Mouse (Mus musculus) ES-E14 (cell line): ENCODE measurements at regions not wholly inside any gene's neighbourhood (a gene's known extent, or its start where the extent isn't known, plus 50 kb on each side); places are given as distances from the start of the nearest gene placed in this dataset.

Source experiments
- DNase-seq: peaks from one replicate; pipeline ENCODE4 v3.0.0-alpha.2; 2013; ENCODE audit warnings: low read depth, low spot score
- H3K27ac ChIP-seq: 2 replicates; pipeline ENCODE4 v1.5.1; 2012; ENCODE audit warnings: low read depth, mild to moderate bottlenecking, low read length, moderate library complexity, mixed read lengths; ENCODE audit not compliant: poor library complexity, insufficient read depth, severe bottlenecking
- H3K36me3 ChIP-seq: 2 replicates; pipeline ENCODE4 v1.6.1; 2012; ENCODE audit warnings: mild to moderate bottlenecking, low read length, moderate library complexity, mixed read lengths; ENCODE audit not compliant: control insufficient read depth, poor library complexity, insufficient read depth, severe bottlenecking
- H3K4me1 ChIP-seq, 2 experiments: fragments of 150-350 bp in 1 of 2; sonication (generic) in 1 of 2; 2 replicates each; pipeline ENCODE4 v1.6.1; 2012; ENCODE audit warnings: low read length in 2 of 2, mild to moderate bottlenecking in 1 of 2, mixed read lengths in 1 of 2; ENCODE audit not compliant: control insufficient read depth in 2 of 2, insufficient read depth in 2 of 2, poor library complexity in 1 of 2
- H3K4me3 ChIP-seq, 2 experiments: fragments of 150-350 bp in 1 of 2; sonication (generic) in 1 of 2; 2 replicates each; pipeline ENCODE4 v1.5.1; 2012; ENCODE audit warnings: low read length in 2 of 2, low read depth in 1 of 2, mild to moderate bottlenecking in 1 of 2, mixed read lengths in 1 of 2; ENCODE audit not compliant: insufficient read depth in 1 of 2, poor library complexity in 1 of 2, severe bottlenecking in 1 of 2
- H3K9ac ChIP-seq: 2 replicates; pipeline ENCODE4 v1.6.1; 2012; ENCODE audit warnings: low read depth, mild to moderate bottlenecking, low read length, mixed read lengths; ENCODE audit not compliant: poor library complexity, insufficient read depth, severe bottlenecking
- H3K9me3 ChIP-seq: fragments of 150-350 bp; sonication (generic); 2 replicates; pipeline ENCODE4 v1.6.1; 2012; ENCODE audit warnings: low read depth, mild to moderate bottlenecking, low read length; ENCODE audit not compliant: control insufficient read depth, insufficient read depth
- CHD2 ChIP-seq: IDR thresholded peaks from 2 replicates; pipeline ENCODE4 v1.6.1; 2014; ENCODE audit warnings: mild to moderate bottlenecking, low read depth, low read length, inconsistent platforms
- HCFC1 ChIP-seq: IDR thresholded peaks from 2 replicates; pipeline ENCODE4 v1.6.1; 2012; ENCODE audit warnings: low read length, inconsistent platforms, borderline replicate concordance; ENCODE audit not compliant: insufficient read depth
- MAFK ChIP-seq: IDR thresholded peaks from 2 replicates; pipeline ENCODE4 v1.6.1; 2014; ENCODE audit warnings: mild to moderate bottlenecking, low read depth, low read length, inconsistent platforms; ENCODE audit not compliant: insufficient read depth
- ZC3H11A ChIP-seq: IDR thresholded peaks from 2 replicates; pipeline ENCODE4 v1.6.1; 2012; ENCODE audit warnings: low read depth, mild to moderate bottlenecking, inconsistent platforms, low read length, borderline replicate concordance
- ZNF384 ChIP-seq: IDR thresholded peaks from 2 replicates; pipeline ENCODE4 v1.6.1; 2012; ENCODE audit warnings: low read depth, low read length, inconsistent platforms
- in situ Hi-C, 2 experiments: fragments of 600-800 bp; cut with MboI; formaldehyde crosslinking; loops; one replicate each; pipeline ENCODE4 v1.15.1; 2025; ENCODE audit warnings: low sequenced_read_pairs in 2 of 2, inconsistent platforms in 1 of 2; ENCODE audit not compliant: unreplicated experiment in 2 of 2

DNA sequence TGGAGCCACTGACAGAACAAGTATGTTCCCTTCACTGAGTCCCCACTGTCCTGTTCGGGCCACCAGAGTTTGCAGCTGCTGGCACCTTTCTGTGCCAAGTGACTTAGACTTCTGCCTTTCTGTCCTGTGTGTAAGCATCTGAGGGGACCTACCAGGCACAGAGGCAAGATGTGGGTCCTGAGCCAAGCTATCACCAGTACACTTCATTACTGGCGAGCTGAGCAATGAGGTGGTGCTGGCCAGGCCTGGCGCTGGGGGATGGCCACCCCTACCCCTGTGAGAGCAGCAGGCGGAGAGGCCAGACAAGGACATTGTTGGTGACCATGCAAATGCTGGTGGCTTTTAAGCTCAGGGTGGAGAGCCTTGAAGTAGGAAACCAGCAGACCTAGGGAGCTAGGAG, 87.6 kb upstream of the Mrps6 start:
- Histone ChIP-seq H3K4me1 (no peaks in the 10 kb centered on the region), H3K36me3 (no peaks in the 10 kb centered on the region), H3K9ac (no peak overlapping the region), H3K9me3 (no peaks in the 10 kb centered on the region), H3K27ac (no peak overlapping the region), H3K4me3 (no peak overlapping the region)
- TF ChIP-seq ZC3H11A, result no peak
- no peak for TF ChIP-seq HCFC1
- TF ChIP-seq CHD2, result no peak
- DNase-seq, result no peak
- in situ Hi-C loops, result loop anchor here (25.0 kb wide), 1 partner anchor 317 kb away; the partner anchor contains the start of gene Kcne2 (in 2 of the 2)

GRCm38 (mm10) chr16:91973183-91973582, 84.9 kb upstream of the Mrps6 start:
- in situ Hi-C loops, result loop anchor here (25.0 kb wide), 1 partner anchor 314 kb away; the partner anchor contains the start of gene Kcne2 (in 2 of the 2)
- no peak for TF ChIP-seq CHD2
- no peak for TF ChIP-seq ZNF384
- TF ChIP-seq HCFC1, result no peak
- no peak for TF ChIP-seq ZC3H11A
- no peak for TF ChIP-seq MAFK
- no peaks in the 10 kb centered on the region for H3K9me3 ChIP-seq
- no peak overlapping the region for H3K4me3 ChIP-seq
- no peak overlapping the region for H3K27ac ChIP-seq
- H3K36me3 ChIP-seq, result no peaks in the 10 kb centered on the region
- H3K4me1 ChIP-seq, result no peaks in the 10 kb centered on the region
- DNase-seq, result no peak
- H3K9ac ChIP-seq, result no peak overlapping the region

DNA sequence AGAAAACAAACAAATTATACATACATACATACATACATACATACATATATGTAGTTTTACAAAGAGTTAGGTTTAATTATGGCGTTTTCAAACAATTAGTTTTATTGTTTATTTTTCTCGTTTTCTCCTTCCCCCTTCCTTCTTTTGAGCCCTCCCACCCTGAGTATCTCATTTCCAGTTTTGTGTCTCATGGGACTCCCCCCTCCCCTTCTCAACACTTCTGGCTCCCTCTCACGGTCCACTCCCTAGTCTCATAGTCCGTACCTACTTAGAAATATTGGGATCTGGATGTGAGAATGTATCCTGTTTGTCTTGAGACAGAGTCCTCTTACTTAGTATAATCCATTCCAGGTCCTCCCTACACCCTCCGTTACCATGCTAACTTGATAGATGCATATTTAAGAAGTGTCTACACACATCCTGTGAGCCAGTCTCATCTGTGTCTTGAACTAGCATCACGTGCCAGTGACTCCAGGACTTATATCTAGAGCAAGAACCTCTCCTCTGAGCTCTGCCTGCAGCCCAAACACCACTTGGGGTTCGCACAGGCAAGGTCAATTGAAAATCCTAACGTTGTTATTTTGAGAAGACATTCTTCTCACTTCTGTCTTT, 81.8 kb upstream of the Mrps6 start:
- no peaks in the 10 kb centered on the region for H3K9me3 ChIP-seq
- TF ChIP-seq ZC3H11A (no peak), MAFK (no peak), CHD2 (no peak), HCFC1 (no peak), ZNF384 (no peak)
- in situ Hi-C loops, result no loop called here

GRCm38 (mm10) chr16:91978423-91978822, 79.6 kb upstream of the Mrps6 start:
- Histone ChIP-seq H3K9ac (no peak overlapping the region), H3K4me3 (no peak overlapping the region), H3K36me3 (no peaks in the 10 kb centered on the region), H3K4me1 (no peaks in the 10 kb centered on the region), H3K27ac (no peak overlapping the region), H3K9me3 (no peaks in the 10 kb centered on the region)
- TF ChIP-seq HCFC1 (no peak), ZC3H11A (no peak), CHD2 (no peak), ZNF384 (no peak), MAFK (no peak)
- no peak for DNase-seq
- in situ Hi-C loops, result no loop called here

More for the DNA sequence above, 81.8 kb upstream of the Mrps6 start:
- Histone ChIP-seq H3K27ac (no peak overlapping the region), H3K9ac (no peak overlapping the region), H3K4me1 (no peaks in the 10 kb centered on the region), H3K4me3 (no peak overlapping the region), H3K36me3 (no peaks in the 10 kb centered on the region)
- DNase-seq, result no peak

- in situ Hi-C loops, result no loop called here
- Histone ChIP-seq H3K27ac (no peak overlapping the region), H3K9ac (no peak overlapping the region), H3K4me3 (no peak overlapping the region), H3K4me1 (no peaks in the 10 kb centered on the region), H3K36me3 (no peaks in the 10 kb centered on the region), H3K9me3 (no peaks in the 10 kb centered on the region)
- no peak for TF ChIP-seq ZC3H11A
- TF ChIP-seq HCFC1, result no peak
- no peak for TF ChIP-seq MAFK
- no peak for TF ChIP-seq ZNF384
- no peak for TF ChIP-seq CHD2
- DNase-seq, result no peak
Observed at GRCm38 (mm10) chr16:91978846-91979245, 79.2 kb upstream of the Mrps6 start.
